Mouse (Mus musculus): ENCODE data around the gene Gstm3. TPM values are rescaled to one million over a fixed set of nuclear protein-coding genes. Genes with fewer than 3 reads are reported as not detected.

Gene Gstm3
- polyA plus RNA-seq, 2 experiments, result not detected

DNA sequence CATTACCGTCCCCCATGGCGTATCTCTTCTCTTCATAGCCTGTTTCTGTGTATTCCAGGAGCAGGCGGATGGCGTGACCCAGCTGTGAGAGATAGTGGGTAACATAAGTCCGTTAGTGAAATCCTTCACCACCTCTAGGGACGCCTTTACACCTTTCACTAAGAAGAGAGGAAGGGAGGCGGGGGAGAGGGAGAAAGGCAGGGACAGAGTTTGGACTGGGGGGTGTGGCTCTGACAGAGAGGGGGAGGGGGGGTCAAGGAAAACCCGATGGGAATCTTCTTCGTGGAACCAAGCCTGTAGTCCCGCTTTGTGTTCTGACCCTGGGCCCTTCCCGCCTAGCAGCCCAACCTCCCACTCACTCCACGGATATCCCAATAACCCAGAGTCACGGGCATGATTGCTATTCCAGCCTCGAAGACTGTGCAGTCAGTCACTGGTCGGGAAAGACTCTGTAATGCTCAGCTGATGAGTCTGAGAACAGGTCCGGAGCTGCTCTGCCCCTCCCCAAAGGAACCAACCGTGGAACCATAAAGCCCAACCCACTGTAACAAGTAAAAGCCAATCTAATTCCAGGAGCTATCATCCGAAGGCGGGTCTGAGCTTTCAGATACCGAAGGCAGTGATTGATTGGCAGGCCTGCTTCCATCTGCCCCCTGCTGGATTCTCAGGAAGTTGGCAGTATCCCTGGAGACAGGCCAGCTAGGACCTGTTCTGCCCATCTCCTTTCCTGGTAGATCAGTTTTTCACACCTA, 25.7 kb downstream of the Gstm3 start, which contains the start of gene Gstm6:
Gene Gstm6 (minus strand): TSS at position 511 of the 752 bp plus-strand sequence.
- Histone ChIP-seq H3K27ac (replicated peaks; ENCODE audit: low read depth, low read length) (no peak within 1 kb of the TSS), H3K36me3 (ENCODE audit: control insufficient read depth, insufficient read depth, low read length) (no peaks in the 10 kb centered on the region), H3K9ac (ENCODE audit: low read depth, low read length, severe bottlenecking) (0 out of 2 replicates have a peak within 1 kb of the TSS, but pooled peaks have one; percentile 21), H3K27me3 (ENCODE audit: control insufficient read depth, insufficient read depth, low read length) (no peaks in the 10 kb centered on the region), H3K4me1 (ENCODE audit: control insufficient read depth, insufficient read depth, low read length) (peaks cover 5% of the 10 kb centered on the region), H3K9me3 (ENCODE audit: control insufficient read depth, low read length) (no peaks in the 10 kb centered on the region), H3K4me3 (replicated peaks; ENCODE audit: low read length) (peak within 1 kb of the TSS; percentile 31), H3K4me2 (replicated peaks; ENCODE audit: low read depth, low read length, severe bottlenecking) (peak within 1 kb of the TSS; percentile 46)
- no peak for TF ChIP-seq POLR2A (IDR thresholded peaks at IDR 0.05; ENCODE audit: borderline replicate concordance, extremely low read depth, insufficient read depth, insufficient read length)
- DNase-seq (ENCODE audit: low spot score), result peak; percentile 65
- 12% methylated on average over 20 of the region's 20 CpGs for WGBS
- peak; percentile 78 for ATAC-seq (ENCODE audit: low FRiP score, low read depth)

DNA sequence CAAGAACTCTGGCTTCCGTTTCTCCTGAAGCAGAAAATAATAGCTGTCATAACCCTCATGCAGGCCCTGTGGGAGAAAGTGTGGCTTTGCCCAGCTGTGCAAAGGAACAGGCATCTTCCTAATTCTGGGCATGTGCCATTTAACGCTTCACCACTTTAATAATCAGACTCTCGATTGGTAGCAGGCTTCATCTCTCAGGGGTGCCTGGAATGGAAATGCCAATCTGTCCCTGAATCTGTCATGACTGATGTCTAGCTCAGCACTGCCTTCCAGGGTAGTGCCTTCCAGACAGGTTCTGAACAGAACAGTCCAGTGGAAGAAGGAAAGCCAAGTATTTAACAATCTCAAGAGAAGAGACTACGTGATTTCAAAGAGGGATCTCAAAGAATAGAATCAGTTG, 27.8 kb downstream of the Gstm3 start:
- no peak for TF ChIP-seq POLR2A (IDR thresholded peaks at IDR 0.05; ENCODE audit: borderline replicate concordance, extremely low read depth, insufficient read depth, insufficient read length)
- no peak overlapping the region for H3K9ac ChIP-seq (ENCODE audit: low read depth, low read length, severe bottlenecking)
- ATAC-seq (ENCODE audit: low FRiP score, low read depth) (no peak), DNase-seq (ENCODE audit: low spot score) (no peak)
- no peaks in the 10 kb centered on the region for H3K9me3 ChIP-seq (ENCODE audit: control insufficient read depth, low read length)
- H3K27ac ChIP-seq (replicated peaks; ENCODE audit: low read depth, low read length), result no peak overlapping the region
- H3K27me3 ChIP-seq (ENCODE audit: control insufficient read depth, insufficient read depth, low read length), result no peaks in the 10 kb centered on the region
- no peak overlapping the region for H3K4me2 ChIP-seq (replicated peaks; ENCODE audit: low read depth, low read length, severe bottlenecking)
- H3K4me1 ChIP-seq (ENCODE audit: control insufficient read depth, insufficient read depth, low read length), result peaks cover 5% of the 10 kb centered on the region
- WGBS, result 73% methylated on average over 4 of the region's 4 CpGs
- H3K36me3 ChIP-seq (ENCODE audit: control insufficient read depth, insufficient read depth, low read length), result no peaks in the 10 kb centered on the region
- no peak overlapping the region for H3K4me3 ChIP-seq (replicated peaks; ENCODE audit: low read length)

DNA sequence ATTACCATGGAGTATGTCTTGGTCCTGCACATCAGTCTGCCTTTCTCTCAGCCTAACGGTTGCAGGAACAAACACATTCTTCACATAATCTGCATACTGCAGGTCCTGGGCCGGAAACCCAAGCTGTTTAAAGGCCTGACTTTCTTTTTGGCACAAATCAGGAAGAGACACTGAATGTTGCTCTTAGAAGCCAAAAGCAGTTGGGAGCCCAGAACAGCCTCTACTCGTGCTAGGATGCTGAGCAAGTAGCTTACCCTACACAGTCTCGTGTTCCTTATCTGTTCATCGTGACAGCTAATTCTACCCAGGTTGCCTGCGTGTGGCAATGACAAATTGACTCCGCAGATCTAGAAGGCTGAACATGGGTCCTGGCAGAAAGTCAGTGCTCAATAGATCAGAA, 28.6 kb downstream of the Gstm3 start:
- Histone ChIP-seq H3K4me1 (ENCODE audit: control insufficient read depth, insufficient read depth, low read length) (peaks cover 5% of the 10 kb centered on the region), H3K27me3 (ENCODE audit: control insufficient read depth, insufficient read depth, low read length) (no peaks in the 10 kb centered on the region), H3K4me2 (replicated peaks; ENCODE audit: low read depth, low read length, severe bottlenecking) (no peak overlapping the region), H3K9me3 (ENCODE audit: control insufficient read depth, low read length) (no peaks in the 10 kb centered on the region), H3K27ac (replicated peaks; ENCODE audit: low read depth, low read length) (no peak overlapping the region), H3K4me3 (replicated peaks; ENCODE audit: low read length) (no peak overlapping the region), H3K9ac (ENCODE audit: low read depth, low read length, severe bottlenecking) (no peak overlapping the region), H3K36me3 (ENCODE audit: control insufficient read depth, insufficient read depth, low read length) (no peaks in the 10 kb centered on the region)
- DNase-seq (ENCODE audit: low spot score), result no peak
- no peak for ATAC-seq (ENCODE audit: low FRiP score, low read depth)
- WGBS, result 66% methylated on average over 7 of the region's 7 CpGs
- TF ChIP-seq POLR2A (IDR thresholded peaks at IDR 0.05; ENCODE audit: borderline replicate concordance, extremely low read depth, insufficient read depth, insufficient read length), result no peak

DNA sequence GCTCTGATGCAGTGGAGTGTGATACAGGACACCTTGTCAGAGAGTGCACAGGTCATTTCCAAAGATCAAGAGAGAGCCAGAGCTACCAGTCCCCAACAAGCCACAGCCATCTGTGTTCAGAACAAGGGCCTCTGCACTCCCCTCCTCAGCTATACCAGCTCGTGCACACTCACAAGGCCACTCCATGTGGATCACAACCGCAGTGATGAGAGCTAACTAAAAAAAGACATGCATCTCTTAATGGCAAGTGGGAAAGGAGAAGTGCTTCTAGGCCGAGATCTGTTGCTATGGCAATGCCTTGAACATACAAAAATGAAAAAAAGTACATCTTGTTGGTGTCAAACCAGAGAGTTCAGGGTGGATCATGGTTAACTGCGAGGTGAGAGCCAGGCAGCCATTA, 29.3 kb downstream of the Gstm3 start:
- H3K4me1 ChIP-seq (ENCODE audit: control insufficient read depth, insufficient read depth, low read length), result peaks cover 5% of the 10 kb centered on the region
- ATAC-seq (ENCODE audit: low FRiP score, low read depth) (no peak), DNase-seq (ENCODE audit: low spot score) (no peak)
- H3K4me2 ChIP-seq (replicated peaks; ENCODE audit: low read depth, low read length, severe bottlenecking), result no peak overlapping the region
- H3K9ac ChIP-seq (ENCODE audit: low read depth, low read length, severe bottlenecking), result no peak overlapping the region
- H3K27me3 ChIP-seq (ENCODE audit: control insufficient read depth, insufficient read depth, low read length), result no peaks in the 10 kb centered on the region
- WGBS, result 85% methylated on average over 4 of the region's 4 CpGs
- no peaks in the 10 kb centered on the region for H3K36me3 ChIP-seq (ENCODE audit: control insufficient read depth, insufficient read depth, low read length)
- no peak overlapping the region for H3K4me3 ChIP-seq (replicated peaks; ENCODE audit: low read length)
- H3K9me3 ChIP-seq (ENCODE audit: control insufficient read depth, low read length), result no peaks in the 10 kb centered on the region
- no peak overlapping the region for H3K27ac ChIP-seq (replicated peaks; ENCODE audit: low read depth, low read length)
- no peak for TF ChIP-seq POLR2A (IDR thresholded peaks at IDR 0.05; ENCODE audit: borderline replicate concordance, extremely low read depth, insufficient read depth, insufficient read length)

DNA sequence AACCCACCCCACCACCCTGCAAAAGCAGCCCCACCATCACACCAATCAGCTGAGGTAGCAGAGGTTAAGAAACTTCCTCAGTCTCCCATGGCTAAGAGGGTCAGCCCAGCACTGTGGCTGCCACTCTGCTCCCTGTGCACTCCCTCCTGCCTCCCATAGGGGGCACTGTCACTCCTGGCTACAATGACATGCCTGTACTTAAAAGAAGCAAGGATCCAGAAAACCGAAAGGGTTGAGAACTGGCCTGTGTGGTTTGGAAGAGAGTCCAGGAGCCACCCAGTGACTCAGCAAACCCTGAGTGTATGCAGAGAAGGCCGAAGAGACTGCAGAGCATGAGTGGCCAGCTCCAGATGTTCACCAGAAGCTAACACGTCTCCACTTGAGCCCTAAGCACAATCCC, 29.7 kb downstream of the Gstm3 start:
- no peaks in the 10 kb centered on the region for H3K27me3 ChIP-seq (ENCODE audit: control insufficient read depth, insufficient read depth, low read length)
- no peak overlapping the region for H3K4me3 ChIP-seq (replicated peaks; ENCODE audit: low read length)
- no peaks in the 10 kb centered on the region for H3K36me3 ChIP-seq (ENCODE audit: control insufficient read depth, insufficient read depth, low read length)
- peak; percentile 22 for DNase-seq (ENCODE audit: low spot score)
- no peak overlapping the region for H3K27ac ChIP-seq (replicated peaks; ENCODE audit: low read depth, low read length)
- ATAC-seq (ENCODE audit: low FRiP score, low read depth), result no peak
- H3K4me2 ChIP-seq (replicated peaks; ENCODE audit: low read depth, low read length, severe bottlenecking), result no peak overlapping the region
- 34% methylated on average over 3 of the region's 3 CpGs for WGBS
- H3K9ac ChIP-seq (ENCODE audit: low read depth, low read length, severe bottlenecking), result no peak overlapping the region
- no peak for TF ChIP-seq POLR2A (IDR thresholded peaks at IDR 0.05; ENCODE audit: borderline replicate concordance, extremely low read depth, insufficient read depth, insufficient read length)
- H3K9me3 ChIP-seq (ENCODE audit: control insufficient read depth, low read length), result no peaks in the 10 kb centered on the region
- peaks cover 5% of the 10 kb centered on the region for H3K4me1 ChIP-seq (ENCODE audit: control insufficient read depth, insufficient read depth, low read length)
